15 mouse cellular contexts compared by ENCODE assay signal in genomic region chr16:89980075-89980744, GRCm38 (mm10).
A peak's percentile ranks its signal among the peaks of the same experiment; 100 is the strongest.
DNase-seq lines count a peak whose midpoint lies in the region; ATAC-seq and TF ChIP-seq lines count a peak whose summit lies in the region.
"Had no signal": no experiment of that assay in that cellular context is flagged by ENCODE, and none has a peak within 500 bp of the region (broad histone marks: within the 10 kb centered on the region; RNA-seq: fewer than 3 reads in every experiment).

No protein-coding gene starts in this region.

- no peak overlapping the region for H3ac ChIP-seq in myocyte (ENCODE audit: control insufficient read depth, insufficient read length)

- no peak overlapping the region for H3K4me3 ChIP-seq in lung, embryonic 16.5 days (ENCODE audit: low read length)
- H3K4me3 ChIP-seq in myocyte, result no peak overlapping the region
- H3K4me3 ChIP-seq: embryonic facial prominence, embryonic 12.5 days; kidney, embryonic 15.5 days had no signal

- no peaks in the 10 kb centered on the region for H3K9me3 ChIP-seq in lung, embryonic 16.5 days (ENCODE audit: control insufficient read depth, low read length)
- H3K9me3 ChIP-seq: embryonic facial prominence, embryonic 12.5 days; kidney, embryonic 15.5 days had no signal

- no peak overlapping the region for H3K4me2 ChIP-seq in lung, embryonic 16.5 days (ENCODE audit: low read depth, low read length)
- no peak overlapping the region for H3K4me2 ChIP-seq in myocyte (ENCODE audit: low read depth)
- H3K4me2 ChIP-seq: embryonic facial prominence, embryonic 12.5 days; kidney, embryonic 15.5 days; lung, embryonic 14.5 days had no signal

- no peaks in the 10 kb centered on the region for H3K4me1 ChIP-seq in lung, embryonic 16.5 days (replicated peaks; ENCODE audit: control insufficient read depth, insufficient read depth, low read length)
- H3K4me1 ChIP-seq: embryonic facial prominence, embryonic 12.5 days; kidney, embryonic 15.5 days had no signal

- peak; percentile 31 for DNase-seq in adrenal gland, postnatal 14 days
- no peak for DNase-seq in adrenal gland, postnatal 10 days
- no peak for DNase-seq in lung, postnatal 25 days (ENCODE audit: low spot score)
- DNase-seq in gastrocnemius, adult 8-10 months (ENCODE audit: low spot score in 2 of 2), result peak; percentile 9 to 10
- no peak for DNase-seq in layer of hippocampus, adult 9-11 months
- no peak for DNase-seq in left cerebral cortex, postnatal 36 days (ENCODE audit: low spot score in 2 of 2)
- DNase-seq: B cell, adult 2 months; layer of hippocampus, postnatal 36 days; lung, embryonic 14.5 days had no signal

- no peak for TF ChIP-seq POLR2A in myocyte (IDR thresholded peaks at IDR 0.05; ENCODE audit: insufficient read length, low read depth)

- no peaks in the 10 kb centered on the region for H3K36me3 ChIP-seq in lung, embryonic 16.5 days (ENCODE audit: control insufficient read depth, insufficient read depth, low read length)
- H3K36me3 ChIP-seq in myocyte (ENCODE audit: control insufficient read depth, insufficient read depth), result no peaks in the 10 kb centered on the region
- H3K36me3 ChIP-seq: embryonic facial prominence, embryonic 12.5 days; G1E; kidney, embryonic 15.5 days had no signal

- H3K27ac ChIP-seq in lung, embryonic 16.5 days (ENCODE audit: low read length), result no peak overlapping the region
- H3K27ac ChIP-seq: embryonic facial prominence, embryonic 12.5 days; kidney, embryonic 15.5 days had no signal

- H3K79me2 ChIP-seq in myocyte (ENCODE audit: control insufficient read depth, insufficient read depth), result no peaks in the 10 kb centered on the region

- intact Hi-C loops in left cerebral cortex, postnatal 36 days (cut with DNase I), result no loop called here

- WGBS in lung, embryonic 16.5 days, result 85% methylated on average over 11 of the region's 11 CpGs

- ATAC-seq in lung, embryonic 16.5 days (ENCODE audit: low read depth), result peak; percentile 15; the same call in 1 of the 2 replicates
- ATAC-seq: hindbrain, embryonic 16.5 days had no signal

- H3K27me3 ChIP-seq in lung, embryonic 16.5 days (ENCODE audit: control insufficient read depth, insufficient read depth, low read depth, low read length), result no peaks in the 10 kb centered on the region
- H3K27me3 ChIP-seq in myocyte (ENCODE audit: control insufficient read depth, insufficient read depth, insufficient read length), result no peaks in the 10 kb centered on the region
- H3K27me3 ChIP-seq: embryonic facial prominence, embryonic 12.5 days; kidney, embryonic 15.5 days had no signal

- no peak overlapping the region for H3K9ac ChIP-seq in lung, embryonic 16.5 days (ENCODE audit: low read length)
- H3K9ac ChIP-seq: embryonic facial prominence, embryonic 12.5 days; kidney, embryonic 15.5 days; lung, embryonic 14.5 days had no signal

TF ChIP-seq in myocyte, 11 proteins besides CTCF, POLR2A, EP300 and RAD21:
- TF ChIP-seq POLR2AphosphoS2 (IDR thresholded peaks at IDR 0.05; ENCODE audit: insufficient read length, low read depth), result no peak
- no peak for TF ChIP-seq MYOG (IDR thresholded peaks at IDR 0.05; ENCODE audit: control insufficient read depth in 1 of 3, insufficient read depth in 1 of 3, insufficient read length in 2 of 3, low read depth in 2 of 3)
- TF ChIP-seq TCF12 (IDR thresholded peaks at IDR 0.05; ENCODE audit: insufficient read depth, poor library complexity, severe bottlenecking), result no peak
- TF ChIP-seq REST (IDR thresholded peaks at IDR 0.05; ENCODE audit: insufficient read depth, insufficient read length), result no peak
- peak in 2 of 3 experiments; percentile 31 to 57 for TF ChIP-seq MYOD1 (IDR thresholded peaks at IDR 0.05; ENCODE audit: control insufficient read depth in 1 of 3, insufficient read length in 2 of 3, low read depth in 2 of 3)
- TF ChIP-seq SRF (IDR thresholded peaks at IDR 0.05; ENCODE audit: control insufficient read depth, insufficient read length, low read depth), result no peak
- TF ChIP-seq USF1 (IDR thresholded peaks at IDR 0.05; ENCODE audit: low read depth), result no peak
- TF ChIP-seq TCF3 (IDR thresholded peaks at IDR 0.05; ENCODE audit: insufficient read length, low read depth), result no peak
- no peak for TF ChIP-seq CEBPB (IDR thresholded peaks at IDR 0.05; ENCODE audit: insufficient read depth, poor library complexity, severe bottlenecking)
TF ChIP-seq in myocyte: peak in this region for 1.

Comparison
In these comparisons a context has a peak if more than half of its experiments do, and no peak if none do; other contexts are left out.
1. DNase-seq: peak in adrenal gland, postnatal 14 days (single experiment) and gastrocnemius, adult 8-10 months (2 of 2); none in adrenal gland, postnatal 10 days (single experiment), lung, postnatal 25 days (single experiment), layer of hippocampus, adult 9-11 months (single experiment) and left cerebral cortex, postnatal 36 days (0 of 2).